Comparison of ENCODE assay signal across 7 mouse cellular contexts in genomic region chr11:109863194-109863746, GRCm38 (mm10). TPM values are rescaled to one million over a fixed set of nuclear protein-coding genes. Genes with fewer than 3 reads are reported as not detected.
A peak's percentile ranks its signal among the peaks of the same experiment; 100 is the strongest.
DNase-seq lines count a peak whose midpoint lies in the region; ATAC-seq and TF ChIP-seq lines count a peak whose summit lies in the region.

No protein-coding gene starts in this region.

- no peak overlapping the region for H3K27ac ChIP-seq in heart, postnatal 0 days (ENCODE audit: low read depth)
- no peak overlapping the region for H3K27ac ChIP-seq in liver, embryonic 14.5 days

- no peaks in the 10 kb centered on the region for H3K36me3 ChIP-seq in heart, postnatal 0 days (replicated peaks; ENCODE audit: control insufficient read depth, insufficient read depth, low read length)
- no peaks in the 10 kb centered on the region for H3K36me3 ChIP-seq in liver, embryonic 14.5 days (replicated peaks; ENCODE audit: control insufficient read depth, insufficient read depth, low read depth)

- H3K4me1 ChIP-seq in heart, postnatal 0 days (ENCODE audit: control insufficient read depth, insufficient read depth) = no peaks in the 10 kb centered on the region; the same call in 1 of the 2 replicates
- peaks cover 0 to 9% of the 10 kb centered on the region in 2 experiments; a peak in 2 of 4 replicates for H3K4me1 ChIP-seq in liver, embryonic 14.5 days (replicated peaks; ENCODE audit: control insufficient read depth in 2 of 2, insufficient read depth in 2 of 2, low read length in 1 of 2)

- 66% methylated on average over 9 of the region's 9 CpGs for WGBS in heart, postnatal 0 days
- 60% methylated on average over 9 of the region's 9 CpGs for WGBS in liver, embryonic 14.5 days (ENCODE audit: insufficient replicate concordance)

- DNase-seq in left cerebral cortex, adult 18-20 months (ENCODE audit: low spot score in 2 of 2) = peak; percentile 48 to 74
- DNase-seq in left cerebral cortex, adult 8-10 months (ENCODE audit: low spot score in 2 of 2) = no peak
- peak; percentile 79 for DNase-seq in NIH3T3 (ENCODE audit: low read depth)
- DNase-seq in cerebellum, adult 18-20 months = peak; percentile 45 to 69
- DNase-seq in heart, postnatal 0 days (ENCODE audit: low spot score) = peak; percentile 50
- peak; percentile 17 to 28 (median 18) for DNase-seq in liver, embryonic 14.5 days (ENCODE audit: low read depth in 3 of 3, low spot score in 3 of 3)
- peak; percentile 62 for DNase-seq in retina, postnatal 7 days (ENCODE audit: low read depth, low spot score)

- no peak overlapping the region for H3K4me2 ChIP-seq in heart, postnatal 0 days (ENCODE audit: low read depth, low read length)
- no peak overlapping the region for H3K4me2 ChIP-seq in liver, embryonic 14.5 days (ENCODE audit: low read depth)

- 0 out of 2 replicates have a peak, but pooled peaks have one; percentile 17 for ATAC-seq in heart, postnatal 0 days (ENCODE audit: insufficient read depth, low read depth)
- ATAC-seq in liver, embryonic 14.5 days (ENCODE audit: insufficient read depth) = no peak

- H3K4me3 ChIP-seq in heart, postnatal 0 days (ENCODE audit: low read depth, low read length) = no peak overlapping the region
- no peak overlapping the region for H3K4me3 ChIP-seq in liver, embryonic 14.5 days (ENCODE audit: insufficient read depth in 1 of 2, low read depth in 2 of 2, low read length in 2 of 2)

- no peaks in the 10 kb centered on the region for H3K27me3 ChIP-seq in heart, postnatal 0 days (ENCODE audit: control insufficient read depth, insufficient read depth, low read length)
- no peaks in the 10 kb centered on the region for H3K27me3 ChIP-seq in liver, embryonic 14.5 days (ENCODE audit: control insufficient read depth, insufficient read depth, low read length)

- no peak for TF ChIP-seq EP300 in heart, postnatal 0 days (IDR thresholded peaks at IDR 0.05; ENCODE audit: low read depth)
- no peak for TF ChIP-seq EP300 in liver, embryonic 14.5 days (IDR thresholded peaks at IDR 0.05; ENCODE audit: low read depth)

- no peak overlapping the region for H3K9ac ChIP-seq in heart, postnatal 0 days (replicated peaks; ENCODE audit: low read depth, low read length)
- H3K9ac ChIP-seq in liver, embryonic 14.5 days (replicated peaks) = no peak overlapping the region

- TF ChIP-seq CTCF in heart, postnatal 0 days (IDR thresholded peaks at IDR 0.05; ENCODE audit: low read depth) = peak; percentile 74
- TF ChIP-seq CTCF in liver, embryonic 14.5 days (IDR thresholded peaks at IDR 0.05; ENCODE audit: low read depth) = peak; percentile 75

- H3K9me3 ChIP-seq in heart, postnatal 0 days (replicated peaks; ENCODE audit: control insufficient read depth, low read length) = no peaks in the 10 kb centered on the region
- H3K9me3 ChIP-seq in liver, embryonic 14.5 days (ENCODE audit: control insufficient read depth, low read length) = no peaks in the 10 kb centered on the region

RNA-seq across cellular contexts. Expression of gene 1700012B07Rik, which starts 35.4 kb away (rescaled TPM):
- not detected for total RNA-seq in left cerebral cortex, adult 18-20 months (2021)
- total RNA-seq in left cerebral cortex, adult 8-10 months (2022) = not detected
- total RNA-seq in heart, postnatal 0 days (2014; rRNA removed; ENCODE audit: low replicate concordance) = not detected in 2 replicates
- not detected in 2 replicates for polyA plus RNA-seq in heart, postnatal 0 days (2015; fragmentation: Nextera tagmentation; extraction: Ambion mirVana)
- polyA plus RNA-seq in liver, embryonic 14.5 days (2012; rRNA removed) = 0.04 and 0.05 TPM in 2 replicates
- polyA plus RNA-seq in liver, embryonic 14.5 days (2014; fragmentation: Nextera tagmentation; extraction: Ambion mirVana) = not detected in 2 replicates

Comparison
In these comparisons a context has a peak if more than half of its experiments do, and no peak if none do; other contexts are left out.
1. DNase-seq: peak in left cerebral cortex, adult 18-20 months (2 of 2), NIH3T3 (single experiment), cerebellum, adult 18-20 months (2 of 2), heart, postnatal 0 days (single experiment), liver, embryonic 14.5 days (3 of 3) and retina, postnatal 7 days (single experiment); none in left cerebral cortex, adult 8-10 months (0 of 2).